Mouse (Mus musculus) lung, postnatal 0 days (tissue): Measurements from ENCODE around the gene Tnfsfm13.

Experiments
- CTCF ChIP-seq: IDR thresholded peaks from 2 replicates; pipeline ENCODE4 v1.5.1; 2016; ENCODE audit warnings: antibody characterized with exemption, mild to moderate bottlenecking
- EP300 ChIP-seq: IDR thresholded peaks from 2 replicates; pipeline ENCODE4 v1.6.1; 2016; ENCODE audit warnings: antibody characterized with exemption, mild to moderate bottlenecking, control low read depth

DNA sequence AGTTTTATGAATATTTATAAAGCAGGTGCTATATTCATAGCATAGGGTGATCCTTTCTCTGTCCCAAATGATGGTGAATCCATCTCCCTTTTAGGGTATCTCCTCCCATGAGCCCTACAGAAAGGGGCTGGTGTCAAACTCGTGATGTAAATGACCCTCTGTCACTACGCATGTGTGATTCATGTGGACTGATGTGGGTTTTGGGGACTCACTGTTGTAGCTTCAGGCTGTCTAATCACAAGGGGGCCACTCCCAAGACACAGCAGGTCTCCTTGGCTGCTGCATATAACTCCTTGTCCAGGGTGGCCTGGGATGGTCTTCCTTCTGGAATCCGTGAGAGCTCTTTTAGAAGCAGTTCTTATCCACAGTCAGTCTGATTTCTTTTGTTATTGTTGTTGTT, 14.6 kb upstream of the Tnfsfm13 start:
- TF ChIP-seq CTCF (no peak), EP300 (no peak)
